Mouse (Mus musculus) intestine, embryonic 15.5 days (tissue): ENCODE data around the gene Tgfb1. TPM values are rescaled to one million over a fixed set of nuclear protein-coding genes. Genes with fewer than 3 reads are reported as not detected.
A peak's percentile ranks its signal among the peaks of the same experiment; 100 is the strongest.

ENCODE experiments used
- ATAC-seq: fragments of 200-750 bp; cut with Nextera tagmentation; 2 replicates; pipeline ENCODE4 v1.8.0; 2017; ENCODE audit warnings: moderate TSS enrichment, moderate library complexity
- H3K27ac ChIP-seq: fragments of 300-500 bp; sonication (generic); 2 replicates; pipeline ENCODE4 v1.5.1; 2015; ENCODE audit warnings: mild to moderate bottlenecking, inconsistent platforms
- H3K27me3 ChIP-seq: fragments of 300-500 bp; sonication (generic); replicated peaks from 2 replicates; pipeline ENCODE4 v1.6.1; 2015; ENCODE audit warnings: inconsistent platforms
- H3K36me3 ChIP-seq: fragments of 300-500 bp; sonication (generic); 2 replicates; pipeline ENCODE4 v1.6.1; 2015; ENCODE audit warnings: inconsistent platforms
- H3K4me1 ChIP-seq: fragments of 300-500 bp; sonication (generic); replicated peaks from 2 replicates; pipeline ENCODE4 v1.6.1; 2015; ENCODE audit warnings: inconsistent platforms
- H3K4me2 ChIP-seq: fragments of 300-500 bp; sonication (generic); replicated peaks from 2 replicates; pipeline ENCODE4 v1.6.1; 2015; ENCODE audit warnings: mild to moderate bottlenecking, inconsistent platforms
- H3K4me3 ChIP-seq: fragments of 300-500 bp; sonication (generic); replicated peaks from 2 replicates; pipeline ENCODE4 v1.5.1; 2015; ENCODE audit warnings: inconsistent platforms
- H3K9ac ChIP-seq: fragments of 300-500 bp; sonication (generic); 2 replicates; pipeline ENCODE4 v1.6.1; 2015; ENCODE audit warnings: inconsistent platforms
- H3K9me3 ChIP-seq: fragments of 300-500 bp; sonication (generic); 2 replicates; pipeline ENCODE4 v1.6.1; 2016; ENCODE audit warnings: inconsistent platforms
- WGBS: fragments of 180-500 bp; shearing (Covaris S2); methylation state at CpG from one replicate; pipeline ENCODE4 v1.1.7; 2015; 5-methylcytosine and 5-hydroxymethylcytosine counted together
- polyA plus RNA-seq: library from polyadenylated mRNA; unstranded; fragments of >200 nt; fragmentation: Nextera tagmentation; extraction: Ambion mirVana; gene quantifications from 2 replicates; pipeline ENCODE4 v1.2.1, GENCODE M21; 2015

Tgfb1 gene
- polyA plus RNA-seq, 1 experiment from 2014 or later: 2.3 TPM

DNA sequence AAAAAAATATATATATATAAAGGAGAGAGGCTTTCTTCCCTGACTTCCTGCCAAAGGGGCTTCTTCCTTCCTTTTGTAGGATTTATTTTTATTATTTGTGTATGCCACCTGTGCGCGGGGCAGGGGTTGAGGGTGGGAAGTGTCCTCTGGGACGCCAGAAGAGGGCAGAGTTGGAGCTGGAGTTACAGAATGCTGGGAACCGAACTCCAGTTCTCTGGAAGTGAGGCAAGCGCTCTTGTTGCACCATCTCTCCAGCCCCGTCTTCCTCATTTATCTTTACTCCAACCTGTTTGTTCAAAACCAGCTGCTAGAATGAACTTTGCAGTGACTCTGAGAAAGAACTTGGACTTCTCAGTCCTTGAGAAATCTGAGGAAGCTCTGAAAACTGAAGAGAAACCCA, 6.8 kb upstream of the Tgfb1 start:
- no peak for ATAC-seq
- Histone ChIP-seq H3K9me3 (no peaks in the 10 kb centered on the region), H3K27ac (peak overlapping the region; percentile 93; the same call in 1 of the 2 replicates), H3K4me3 (peak overlapping the region; percentile 70), H3K27me3 (peaks cover 7% of the 10 kb centered on the region), H3K4me2 (peak overlapping the region; percentile 70), H3K9ac (no peak overlapping the region), H3K36me3 (no peaks in the 10 kb centered on the region), H3K4me1 (peaks cover 12% of the 10 kb centered on the region)
- WGBS: 13% methylated on average over 6 of the region's 6 CpGs

DNA sequence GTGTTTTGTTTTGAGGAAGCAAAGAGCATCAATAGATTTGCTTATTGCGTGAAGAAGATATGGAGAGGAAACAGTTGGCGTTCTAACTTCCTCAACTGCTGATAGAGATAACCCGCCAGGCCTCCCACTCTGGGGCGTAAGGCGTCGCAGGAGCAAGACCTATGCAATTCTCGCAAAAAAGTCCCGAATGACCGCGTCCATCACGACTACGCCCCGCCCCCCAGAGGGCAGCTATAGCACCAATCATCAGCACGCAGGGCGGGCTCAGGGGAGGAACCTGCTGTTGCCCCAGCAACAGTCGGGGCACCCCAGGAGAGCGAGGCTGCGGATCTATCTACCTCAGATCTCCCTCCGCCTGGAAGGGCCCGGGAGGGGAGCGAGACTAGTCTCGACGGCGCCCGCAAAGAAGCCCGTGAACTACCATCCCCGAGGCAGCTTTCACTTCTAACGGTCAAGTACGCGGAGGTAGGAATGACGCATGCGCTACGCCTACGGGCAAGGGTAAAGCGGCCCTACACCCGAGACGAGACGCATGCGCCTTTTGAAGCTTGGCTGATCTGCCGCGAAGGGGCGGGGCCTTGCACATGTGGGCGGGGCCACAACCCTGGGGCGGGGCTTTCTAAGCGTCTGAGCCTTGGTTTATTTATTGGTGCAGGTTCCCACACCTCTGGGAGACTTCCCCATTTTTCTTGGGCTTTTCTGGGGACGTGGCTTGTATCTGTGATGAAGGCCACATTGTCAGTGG, 6.1 kb upstream of the Tgfb1 start, which contains the start of gene B9d2:
TSS of gene B9d2 (plus strand) at position 267 of the 745 bp plus-strand sequence.
- ATAC-seq: peak; percentile 98
- H3K4me3 ChIP-seq: peak within 1 kb of the TSS; percentile 70
- H3K27me3 ChIP-seq: 0 out of 2 replicates have a peak, but pooled peaks cover under 1% of the 10 kb centered on the region
- H3K4me2 ChIP-seq: peak within 1 kb of the TSS; percentile 70
- peak within 1 kb of the TSS; percentile 93 for H3K27ac ChIP-seq
- no peaks in the 10 kb centered on the region for H3K36me3 ChIP-seq
- H3K4me1 ChIP-seq: 0 out of 2 replicates have a peak, but pooled peaks cover 5% of the 10 kb centered on the region
- H3K9me3 ChIP-seq: no peaks in the 10 kb centered on the region
- whole genome bisulfite sequencing: under 1% methylated on average over 46 of the region's 46 CpGs
- peak within 1 kb of the TSS; percentile 39; the same call in 1 of the 2 replicates for H3K9ac ChIP-seq

GRCm38 (mm10) chr7:25681341-25682231, 5.2 kb upstream of the Tgfb1 start:
- peak overlapping the region; percentile 70 for H3K4me3 ChIP-seq
- H3K4me2 ChIP-seq: peak overlapping the region; percentile 70
- no peak; the same call in 1 of the 2 replicates for ATAC-seq

DNA sequence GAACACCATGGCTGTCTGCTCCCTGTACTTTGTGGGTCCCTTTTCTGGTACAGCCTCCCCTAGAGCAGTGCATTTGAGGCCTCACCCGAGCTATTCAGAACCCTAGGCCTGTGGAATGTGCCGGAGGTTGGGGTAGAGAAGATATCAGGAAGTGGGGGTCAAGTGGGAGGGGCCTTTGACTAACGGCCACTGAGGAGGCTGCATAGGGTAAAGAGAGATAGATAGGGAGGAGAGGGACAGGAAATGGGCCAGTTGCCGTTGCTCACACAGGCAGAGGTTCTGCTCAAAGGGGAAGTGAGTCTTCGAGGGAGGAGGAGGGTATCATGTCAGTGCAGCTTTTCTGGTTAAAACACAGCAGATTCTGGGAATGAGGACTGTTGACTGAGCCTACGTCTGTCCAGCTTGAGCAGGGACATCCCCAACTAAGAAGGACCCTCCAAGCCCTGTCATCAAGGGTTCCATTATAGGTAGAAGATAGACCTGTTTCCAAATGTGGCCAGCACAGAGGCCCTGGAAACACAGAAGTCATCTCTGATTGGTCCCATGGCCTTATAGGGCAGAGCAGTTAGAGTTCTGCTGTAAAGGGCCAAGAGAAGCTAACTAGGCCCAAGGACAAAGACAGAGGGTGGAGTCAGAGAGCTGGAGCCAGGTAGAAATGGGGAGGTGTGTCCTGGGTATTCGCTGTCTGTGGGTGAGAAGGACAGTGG, 3.2 kb upstream of the Tgfb1 start:
- H3K4me2 ChIP-seq: no peak overlapping the region
- no peak for ATAC-seq

More at GRCm38 (mm10) chr7:25681341-25682231, 5.2 kb upstream of the Tgfb1 start:
- Histone ChIP-seq H3K9ac (no peak overlapping the region), H3K36me3 (no peaks in the 10 kb centered on the region), H3K27ac (no peak overlapping the region), H3K27me3 (no peaks in the 10 kb centered on the region; the same call in 1 of the 2 replicates), H3K9me3 (no peaks in the 10 kb centered on the region), H3K4me1 (peaks cover 14% of the 10 kb centered on the region; the same call in 1 of the 2 replicates)
- WGBS: 60% methylated on average over 15 of the region's 15 CpGs

GRCm38 (mm10) chr7:25684659-25685058, 2.1 kb upstream of the Tgfb1 start:
- no peak overlapping the region for H3K27ac ChIP-seq
- WGBS: 86% methylated on average over 6 of the region's 6 CpGs
- no peak overlapping the region for H3K9ac ChIP-seq
- H3K4me2 ChIP-seq: no peak overlapping the region
- no peak for ATAC-seq
- H3K27me3 ChIP-seq: peaks cover 7% of the 10 kb centered on the region; the same call in 1 of the 2 replicates
- no peaks in the 10 kb centered on the region for H3K9me3 ChIP-seq
- H3K36me3 ChIP-seq: no peaks in the 10 kb centered on the region
- peaks cover 36% of the 10 kb centered on the region for H3K4me1 ChIP-seq
- H3K4me3 ChIP-seq: no peak overlapping the region

More for the DNA sequence above, 3.2 kb upstream of the Tgfb1 start:
- Histone ChIP-seq H3K9me3 (no peaks in the 10 kb centered on the region), H3K4me3 (no peak overlapping the region), H3K4me1 (peaks cover 31% of the 10 kb centered on the region), H3K27me3 (peaks cover 7% of the 10 kb centered on the region; the same call in 1 of the 2 replicates), H3K9ac (no peak overlapping the region), H3K27ac (no peak overlapping the region), H3K36me3 (no peaks in the 10 kb centered on the region)
- WGBS: 55% methylated on average over 7 of the region's 7 CpGs

- 0 out of 2 replicates have a peak overlapping the region, but pooled peaks have one; percentile 85 for H3K27ac ChIP-seq
- H3K27me3 ChIP-seq: peaks cover 7% of the 10 kb centered on the region; the same call in 1 of the 2 replicates
- H3K36me3 ChIP-seq: no peaks in the 10 kb centered on the region
- H3K4me1 ChIP-seq: peaks cover 35% of the 10 kb centered on the region
- peak overlapping the region; percentile 70 for H3K4me3 ChIP-seq
- no peak for ATAC-seq
- H3K4me2 ChIP-seq: peak overlapping the region; percentile 97
- 0 out of 2 replicates have a peak overlapping the region, but pooled peaks have one; percentile 8 for H3K9ac ChIP-seq
- 74% methylated on average over 21 of the region's 21 CpGs for WGBS
- H3K9me3 ChIP-seq: no peaks in the 10 kb centered on the region
Measured at GRCm38 (mm10) chr7:25685926-25686470, 804 bp upstream of the Tgfb1 start.

- peaks cover 32% of the 10 kb centered on the region for H3K4me1 ChIP-seq
- peak overlapping the region; percentile 76 for H3K9ac ChIP-seq
- H3K27me3 ChIP-seq: peaks cover 7% of the 10 kb centered on the region; the same call in 1 of the 2 replicates
- peak overlapping the region; percentile 97 for H3K4me2 ChIP-seq
- H3K4me3 ChIP-seq: peak overlapping the region; percentile 70
- WGBS: under 1% methylated on average over 47 of the region's 47 CpGs
- ATAC-seq: no peak; the same call in 1 of the 2 replicates
- no peaks in the 10 kb centered on the region for H3K36me3 ChIP-seq
- 0 out of 2 replicates have a peak overlapping the region, but pooled peaks have one; percentile 85 for H3K27ac ChIP-seq
- H3K9me3 ChIP-seq: no peaks in the 10 kb centered on the region
Measured at GRCm38 (mm10) chr7:25687811-25688401, 1.1 kb downstream of the Tgfb1 start.

DNA sequence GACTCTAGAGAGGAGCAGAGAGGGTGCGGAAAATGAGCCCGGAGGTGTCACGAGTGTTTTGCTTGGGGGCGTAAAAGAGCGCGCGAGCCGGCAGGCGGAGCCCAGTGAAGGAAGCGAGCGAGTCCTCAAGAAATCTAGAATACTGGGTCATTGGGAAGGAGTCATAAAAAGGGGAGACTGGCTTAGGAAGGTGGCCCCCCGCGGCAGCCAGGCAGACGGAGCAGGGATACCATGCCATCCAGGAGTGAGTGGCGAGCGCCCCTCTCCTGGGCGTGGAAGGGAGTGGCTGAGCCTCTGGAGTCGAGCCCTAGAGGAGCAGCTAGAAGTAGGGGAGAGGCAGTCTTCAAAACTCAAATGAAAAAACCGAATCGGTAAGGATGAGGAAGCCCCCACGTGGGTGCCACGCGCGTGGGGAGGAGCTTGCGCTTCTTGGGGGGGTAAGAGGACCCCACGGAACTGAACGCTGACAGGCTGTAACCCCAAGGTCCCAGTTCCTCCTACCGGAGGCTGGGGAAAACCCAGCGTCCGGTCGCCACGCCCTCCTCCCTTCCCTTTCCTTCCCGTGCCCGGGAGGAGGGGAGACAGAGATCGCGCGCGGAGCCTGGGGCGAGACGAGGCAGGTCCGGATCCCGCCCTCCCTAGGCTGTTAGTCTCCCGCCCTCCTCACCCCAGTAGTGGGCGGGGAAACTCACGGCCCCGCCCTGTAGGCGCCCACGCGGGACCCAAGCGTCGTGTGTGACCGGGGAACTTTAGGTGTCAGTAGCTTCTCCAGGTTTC, 2.2 kb downstream of the Tgfb1 start:
- no peaks in the 10 kb centered on the region for H3K36me3 ChIP-seq
- H3K9me3 ChIP-seq: no peaks in the 10 kb centered on the region
- H3K4me3 ChIP-seq: peak overlapping the region; percentile 70
- peak overlapping the region; percentile 76 for H3K9ac ChIP-seq
- peaks cover 7% of the 10 kb centered on the region; the same call in 1 of the 2 replicates for H3K27me3 ChIP-seq
- peaks cover 32% of the 10 kb centered on the region for H3K4me1 ChIP-seq
- ATAC-seq: peak; percentile 76
- peak overlapping the region; percentile 15; the same call in 1 of the 2 replicates for H3K27ac ChIP-seq
- H3K4me2 ChIP-seq: peak overlapping the region; percentile 97
- under 1% methylated on average over 51 of the region's 52 CpGs for WGBS

DNA sequence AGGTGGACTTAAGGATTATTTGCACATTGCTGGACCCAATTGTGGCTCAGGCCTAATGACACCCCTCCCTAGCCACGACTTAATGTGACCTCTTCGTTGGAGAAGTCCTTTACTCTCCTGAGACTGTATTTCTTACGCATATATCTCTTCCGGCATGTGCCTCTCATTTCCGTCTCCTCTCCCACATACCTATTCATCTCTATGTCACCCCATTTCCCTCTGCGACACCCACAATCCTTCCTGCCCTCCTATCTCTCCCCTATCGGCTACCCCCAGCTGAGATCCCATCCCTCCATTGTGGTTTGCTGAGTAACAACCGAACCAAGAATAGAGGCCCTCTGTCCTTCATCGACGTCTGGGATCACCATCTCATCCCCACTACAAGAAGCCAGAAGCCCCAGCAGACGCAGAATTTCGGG, 2.8 kb downstream of the Tgfb1 start:
- ATAC-seq: no peak; the same call in 1 of the 2 replicates
- H3K27ac ChIP-seq: peak overlapping the region; percentile 13; the same call in 1 of the 2 replicates
- 12% methylated on average over 12 of the region's 12 CpGs for WGBS

GRCm38 (mm10) chr7:25690051-25690450, 3.2 kb downstream of the Tgfb1 start:
- Histone ChIP-seq H3K27me3 (peaks cover 7% of the 10 kb centered on the region; the same call in 1 of the 2 replicates), H3K27ac (no peak overlapping the region), H3K9me3 (no peaks in the 10 kb centered on the region), H3K9ac (0 out of 2 replicates have a peak overlapping the region, but pooled peaks have one; percentile 76), H3K4me3 (peak overlapping the region; percentile 70; the same call in 1 of the 2 replicates), H3K4me2 (peak overlapping the region; percentile 97), H3K4me1 (peaks cover 32% of the 10 kb centered on the region), H3K36me3 (no peaks in the 10 kb centered on the region)
- WGBS: 61% methylated on average over 5 of the region's 5 CpGs
- no peak for ATAC-seq

More for the DNA sequence above, 2.8 kb downstream of the Tgfb1 start:
- peak overlapping the region; percentile 97 for H3K4me2 ChIP-seq
- no peaks in the 10 kb centered on the region for H3K36me3 ChIP-seq
- peaks cover 32% of the 10 kb centered on the region for H3K4me1 ChIP-seq
- peaks cover 7% of the 10 kb centered on the region; the same call in 1 of the 2 replicates for H3K27me3 ChIP-seq
- no peaks in the 10 kb centered on the region for H3K9me3 ChIP-seq
- peak overlapping the region; percentile 70 for H3K4me3 ChIP-seq
- peak overlapping the region; percentile 76; the same call in 1 of the 2 replicates for H3K9ac ChIP-seq
